Mouse (Mus musculus): ENCODE results near the gene Nedd4.
"Not testable (repeated sequence)": the region's sequence is repeated elsewhere in the genome, so short reads cannot be mapped to it uniquely, and the experiment has no call there.

Nedd4 gene

DNA sequence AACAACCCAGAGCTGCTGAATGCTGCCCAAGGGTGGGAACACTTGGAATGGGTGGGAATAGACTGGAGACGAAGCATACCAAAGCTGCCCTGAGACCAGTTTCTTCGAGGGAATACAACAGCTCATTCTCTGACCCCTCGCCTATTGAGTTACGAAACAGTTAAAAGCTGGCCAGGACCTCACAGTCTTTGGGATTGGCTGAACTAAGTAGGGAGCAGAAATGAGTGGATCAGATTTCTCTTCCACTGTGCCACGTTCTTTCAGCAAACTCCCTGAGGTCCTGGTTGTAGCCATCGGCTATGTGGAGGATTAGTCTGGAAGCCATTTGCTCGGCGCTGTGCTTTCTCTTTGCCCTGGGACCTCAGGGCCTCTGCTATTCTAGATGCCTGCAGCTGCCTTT is 9.2 kb upstream of the Nedd4 start:
- DNase-seq (ENCODE audit: low spot score) = peak; percentile 85

DNA sequence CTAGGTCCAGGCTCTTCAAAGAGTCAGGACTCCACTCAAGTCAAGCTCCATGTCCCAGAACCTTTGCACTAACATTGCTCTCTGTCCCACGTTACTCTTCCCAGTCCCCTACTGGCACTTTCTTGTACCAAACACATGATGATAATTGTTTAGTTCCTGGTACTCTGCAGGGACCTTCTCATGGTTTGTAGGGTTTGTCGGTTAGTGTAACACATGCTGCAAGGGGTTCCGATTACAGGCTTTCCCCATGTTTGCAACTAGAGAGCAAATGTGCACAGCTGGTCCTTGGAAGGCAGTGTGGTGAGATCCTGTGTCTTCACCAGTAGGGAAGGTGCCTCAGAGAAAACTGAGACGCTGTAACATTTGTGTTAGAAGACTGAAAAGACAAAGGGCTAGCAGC is 8.6 kb upstream of the Nedd4 start:
- DNase-seq (ENCODE audit: low spot score) = peak; percentile 55

DNA sequence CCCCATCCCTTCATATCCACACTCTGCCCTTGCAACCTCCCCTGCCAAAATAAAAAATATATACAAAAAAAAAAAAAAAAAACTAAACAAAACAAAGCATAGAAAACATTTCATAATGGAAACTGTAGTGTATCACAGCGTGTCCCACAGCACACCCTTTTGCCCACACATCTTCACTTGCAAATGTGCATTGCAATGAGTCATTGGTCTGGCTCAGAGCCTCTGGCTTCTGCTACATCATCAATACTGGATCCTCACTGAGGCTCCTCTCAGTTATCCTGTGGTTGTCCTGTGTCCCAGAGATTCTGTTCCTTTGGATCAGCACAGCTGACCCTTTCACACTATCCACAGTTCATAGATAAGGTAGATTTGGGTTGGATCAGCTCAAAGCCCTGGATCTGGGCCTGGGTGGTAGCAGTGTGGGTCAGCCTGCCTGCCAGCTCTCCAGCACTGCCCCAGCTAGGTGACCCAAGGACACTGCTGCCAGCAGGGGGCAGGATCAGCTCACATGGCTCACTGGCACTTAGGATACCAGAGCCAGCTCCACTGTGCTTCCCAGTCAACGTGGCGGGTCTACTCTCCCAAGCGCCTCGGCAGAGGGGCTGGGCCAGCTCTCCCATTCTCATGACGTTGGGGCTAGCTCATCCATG is 7.4 kb upstream of the Nedd4 start:
- DNase-seq (ENCODE audit: low spot score) = peak; percentile 69

GRCm38 (mm10) chr9:72655602-72656001 is 6.5 kb upstream of the Nedd4 start:
- DNase-seq (ENCODE audit: low spot score) = no peak

GRCm38 (mm10) chr9:72656491-72656890 is 5.7 kb upstream of the Nedd4 start:
- no peak for DNase-seq (ENCODE audit: low spot score)

DNA sequence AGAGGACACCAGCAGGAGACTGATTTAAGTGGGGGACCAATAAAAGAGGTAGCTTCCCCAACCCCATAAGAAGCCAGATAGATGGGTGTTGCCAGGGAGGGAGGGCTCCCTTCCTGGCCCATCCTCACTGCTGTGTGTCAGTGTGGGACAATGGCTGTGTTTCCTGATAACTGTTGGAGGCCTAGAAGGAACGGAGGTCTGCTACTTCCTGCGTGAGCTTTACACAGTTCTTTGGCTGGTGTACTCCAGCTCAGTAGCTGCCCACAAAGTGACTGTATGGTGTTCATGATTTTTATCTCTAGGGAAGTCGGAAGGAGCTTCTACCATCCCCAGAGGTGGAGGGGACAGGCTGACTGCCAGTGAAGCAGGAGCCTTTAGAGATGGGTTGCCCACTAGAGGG is 5.2 kb upstream of the Nedd4 start:
- no peak for DNase-seq (ENCODE audit: low spot score)

- no peak for DNase-seq (ENCODE audit: low spot score)
These were observed 4.5 kb upstream of the Nedd4 start for GRCm38 (mm10) chr9:72657694-72658093.

- DNase-seq (ENCODE audit: low spot score) = no peak
These were observed 2.0 kb upstream of the Nedd4 start for GRCm38 (mm10) chr9:72660139-72660538.

GRCm38 (mm10) chr9:72660911-72661310 is 1.2 kb upstream of the Nedd4 start:
- no peak for DNase-seq (ENCODE audit: low spot score)

DNA sequence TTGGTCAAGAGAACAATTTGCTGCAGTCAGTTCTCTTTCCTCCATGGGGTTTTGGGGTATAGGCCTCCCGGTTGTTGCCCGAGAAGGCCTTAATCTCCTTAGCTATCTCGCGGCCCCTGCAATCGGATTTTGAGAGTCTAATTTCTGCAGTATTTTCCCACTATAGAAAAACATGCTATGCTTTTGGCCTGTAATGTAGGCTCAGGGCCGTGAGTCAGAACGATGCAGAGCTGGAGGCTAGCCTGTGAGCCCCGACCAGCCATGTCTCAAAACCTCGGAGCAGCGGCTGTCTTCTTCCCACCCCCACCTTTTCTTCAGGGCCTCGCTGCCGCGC is 618 bp upstream of the Nedd4 start:
- no peak for DNase-seq (ENCODE audit: low spot score)

DNA sequence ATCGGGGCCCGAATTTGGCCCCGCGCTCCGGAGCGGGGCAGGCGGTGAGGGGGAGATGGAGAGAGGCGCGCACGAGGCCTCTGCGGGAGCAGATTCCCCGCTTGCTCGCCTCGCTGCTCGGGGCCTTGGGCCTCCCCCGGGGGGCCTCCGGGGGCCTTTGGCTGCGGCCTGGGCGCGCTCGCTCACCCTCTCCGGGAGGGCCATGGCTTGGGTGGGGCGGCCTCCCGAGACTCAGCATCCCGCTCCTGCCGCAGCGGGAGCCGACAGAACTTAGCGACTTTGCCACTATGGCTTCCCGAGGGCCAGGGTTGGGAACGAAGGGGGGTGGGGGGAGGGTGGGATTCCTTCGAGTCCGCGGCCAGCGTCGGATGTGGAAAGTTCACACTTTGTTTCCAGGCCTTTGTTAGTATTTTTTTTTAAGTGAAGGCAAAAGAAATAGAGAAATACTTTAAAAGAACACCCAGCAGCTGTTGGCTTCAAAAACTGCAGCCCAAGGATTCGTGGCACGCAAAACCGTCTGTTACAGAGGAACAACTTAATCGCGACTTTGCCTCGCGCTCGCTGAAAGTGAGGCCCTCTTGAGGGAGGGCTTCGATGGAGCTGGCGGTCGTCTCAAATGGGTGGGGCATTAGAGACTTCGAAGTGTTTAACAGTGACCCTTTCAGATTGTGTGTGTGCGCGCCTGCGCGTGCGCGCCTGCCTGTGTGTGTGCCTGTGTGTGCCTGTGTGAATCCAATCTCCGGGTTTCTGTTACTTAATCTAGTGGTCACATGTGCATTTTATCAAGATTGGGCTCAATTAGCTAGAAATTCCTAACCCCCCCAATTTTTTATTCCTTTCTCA is 766 bp downstream of the Nedd4 start:
- DNase-seq (ENCODE audit: low spot score) = peak; percentile 92

GRCm38 (mm10) chr9:72663534-72663918 is 1.4 kb downstream of the Nedd4 start:
- no peak for DNase-seq (ENCODE audit: low spot score)

DNA sequence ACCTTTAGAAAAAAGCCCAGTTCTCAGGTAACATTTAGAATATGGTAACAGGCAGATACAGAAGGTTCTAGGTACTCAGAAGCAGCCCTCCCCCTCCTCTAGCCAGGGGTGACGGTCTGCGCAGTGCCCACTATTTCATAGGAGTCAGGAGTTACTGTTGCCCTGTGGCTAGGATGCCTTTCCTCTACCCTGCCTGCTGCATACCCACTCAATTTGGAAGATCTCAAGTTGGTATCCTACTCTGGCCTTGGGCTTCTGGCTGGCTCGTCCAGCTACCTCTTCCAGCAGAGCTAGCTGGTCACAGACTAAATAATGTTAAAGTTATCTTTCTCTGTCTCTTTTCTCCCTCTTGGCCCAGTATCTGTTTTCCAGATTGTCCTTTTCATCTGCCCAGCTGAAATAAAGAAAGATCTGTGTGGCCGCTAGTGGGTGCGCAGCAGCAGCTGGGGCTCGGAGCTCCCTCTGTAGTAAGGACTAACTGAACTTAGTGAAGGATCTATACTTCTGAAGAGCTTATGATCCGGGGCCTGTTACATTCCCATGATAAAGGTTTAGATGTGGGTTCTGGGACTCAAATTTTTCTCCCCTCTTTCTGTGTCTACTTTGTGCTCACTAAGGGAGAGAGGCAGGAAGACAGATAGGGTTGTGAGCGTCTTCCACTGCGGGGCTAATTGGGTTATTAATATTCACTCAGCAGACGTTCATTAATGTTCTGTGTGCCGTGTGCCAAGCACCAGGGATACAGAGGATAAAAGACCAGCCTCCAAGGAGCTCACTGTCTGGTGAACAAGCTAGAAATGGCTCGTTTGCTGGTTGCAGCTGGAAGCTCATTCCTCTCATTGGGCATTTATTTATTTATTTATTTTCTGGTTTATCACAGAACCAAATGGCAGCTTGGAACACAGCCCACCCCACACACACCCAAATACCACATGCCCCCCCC is 2.5 kb downstream of the Nedd4 start:
- no peak for DNase-seq (ENCODE audit: low spot score)

DNA sequence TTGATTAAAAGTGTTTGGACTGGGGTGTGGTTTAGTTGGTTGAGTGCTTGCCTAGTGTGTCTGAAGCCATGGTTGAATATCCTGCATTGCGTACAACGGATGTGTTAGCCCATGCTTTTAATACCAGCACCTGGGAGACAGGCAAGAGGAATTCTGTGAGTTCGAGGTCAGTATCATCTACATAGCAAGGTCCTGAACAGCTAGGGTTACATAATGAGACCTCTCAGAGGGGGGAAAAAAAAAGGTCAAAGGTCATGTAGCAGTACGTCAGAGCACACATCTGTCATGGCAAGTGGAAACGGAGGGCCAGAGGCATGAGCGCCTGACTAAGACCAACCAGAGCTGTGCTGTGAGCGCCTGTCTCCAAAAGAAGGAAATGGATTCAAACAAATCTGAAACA is 3.4 kb downstream of the Nedd4 start:
- DNase-seq (ENCODE audit: low spot score) = peak; percentile 72

- DNase-seq (ENCODE audit: low spot score) = not testable (repeated sequence)
These were observed 4.3 kb downstream of the Nedd4 start for GRCm38 (mm10) chr9:72666352-72667021.

- DNase-seq (ENCODE audit: low spot score) = no peak
These were observed 5.0 kb downstream of the Nedd4 start for GRCm38 (mm10) chr9:72667126-72667525.

DNA sequence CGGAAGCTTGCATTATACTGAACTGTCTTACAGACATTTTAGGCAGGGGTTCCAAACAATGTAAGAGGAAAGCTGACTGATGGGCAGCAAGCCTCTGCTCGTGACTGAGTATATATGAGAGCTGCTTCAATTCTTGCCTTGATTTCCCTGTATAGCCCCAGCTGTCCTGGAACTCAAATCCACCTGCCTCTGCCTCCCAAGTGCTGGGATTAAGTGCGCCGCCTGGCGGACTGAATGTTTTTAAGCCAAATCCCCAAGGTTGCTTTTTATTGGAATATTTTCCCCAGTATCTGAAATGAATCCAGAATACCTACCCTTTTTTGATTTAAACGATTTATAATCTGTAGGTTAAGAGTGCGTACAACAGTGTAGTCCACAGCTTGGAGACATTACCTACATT is 7.2 kb downstream of the Nedd4 start:
- no peak for DNase-seq (ENCODE audit: low spot score)

DNA sequence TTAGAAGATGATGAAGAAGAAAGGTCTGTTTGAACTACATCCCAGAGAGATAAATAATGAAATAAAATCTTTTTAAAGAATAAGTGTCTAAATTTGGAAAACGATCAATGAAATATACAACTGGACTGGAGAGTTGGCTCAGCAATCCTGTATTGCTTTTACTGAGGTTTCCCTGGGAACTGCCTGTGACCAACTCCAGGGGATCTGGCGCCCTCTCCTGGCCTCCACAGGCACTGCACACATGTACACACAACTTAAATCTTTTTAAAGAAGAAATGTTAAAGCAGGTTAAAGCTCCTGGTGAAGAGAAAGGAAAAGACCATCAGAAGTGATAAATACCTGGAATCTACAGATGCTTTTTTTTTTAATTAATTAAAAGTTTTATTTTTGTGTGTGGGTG is 10.2 kb downstream of the Nedd4 start:
- peak; percentile 88 for DNase-seq (ENCODE audit: low spot score)

DNA sequence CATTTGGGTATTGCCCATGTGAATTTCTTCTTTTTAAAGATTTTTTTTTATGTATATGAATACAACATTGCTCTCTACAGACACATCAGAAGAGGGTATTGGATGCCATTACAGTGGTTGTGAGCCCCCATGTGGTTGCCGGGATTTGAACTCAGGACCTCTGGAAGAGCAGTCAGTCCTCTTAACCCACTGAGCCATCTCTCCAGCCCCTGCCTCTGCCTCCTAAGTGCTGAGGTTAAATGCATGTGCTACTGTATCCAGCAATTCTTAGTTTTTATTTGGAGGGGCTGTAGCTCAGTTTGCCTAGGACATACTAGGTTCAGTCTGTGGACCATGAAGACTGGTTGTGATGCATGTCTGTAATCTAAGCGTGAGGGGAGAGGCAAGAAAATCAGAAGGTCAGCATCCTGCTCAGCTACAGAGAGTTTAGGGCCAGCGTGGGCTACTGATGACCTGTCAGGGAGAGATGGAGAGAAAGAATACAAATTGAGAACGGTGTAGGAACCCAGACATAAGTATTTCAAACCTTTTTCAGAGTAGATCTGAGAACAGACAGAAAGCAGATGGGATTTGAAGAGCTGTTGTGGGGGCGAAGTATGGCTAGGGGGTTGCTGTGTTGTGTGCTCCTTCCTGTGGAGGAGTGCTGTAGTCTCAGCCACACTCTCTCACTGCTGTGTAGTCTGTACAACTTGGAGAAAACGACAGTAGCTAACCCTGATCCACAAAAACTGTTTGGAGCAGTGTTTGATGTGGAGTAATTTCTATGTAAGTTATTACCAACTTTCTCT is 13.0 kb downstream of the Nedd4 start:
- no peak for DNase-seq (ENCODE audit: low spot score)

DNA sequence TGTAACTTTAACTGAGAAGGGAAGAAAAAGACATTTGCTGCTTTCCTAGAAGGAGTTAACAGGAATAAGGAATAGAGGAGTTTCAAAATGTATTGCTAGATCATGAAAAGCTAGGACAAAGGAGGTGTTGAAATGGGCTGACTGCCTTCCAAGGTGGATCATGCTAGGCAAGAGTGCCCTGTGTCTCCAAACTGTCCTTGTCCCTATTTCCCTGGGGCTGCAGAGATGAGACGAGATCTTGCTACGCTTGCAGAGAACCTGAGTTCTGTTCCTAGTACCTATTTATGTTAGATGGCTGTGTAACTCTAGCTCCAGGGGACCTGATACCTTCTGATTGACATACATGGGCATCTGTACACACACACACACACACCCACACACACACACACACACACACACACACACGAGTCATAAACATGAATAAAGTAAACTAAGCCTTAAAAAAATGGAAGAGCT is 13.6 kb downstream of the Nedd4 start:
- DNase-seq (ENCODE audit: low spot score) = no peak

DNA sequence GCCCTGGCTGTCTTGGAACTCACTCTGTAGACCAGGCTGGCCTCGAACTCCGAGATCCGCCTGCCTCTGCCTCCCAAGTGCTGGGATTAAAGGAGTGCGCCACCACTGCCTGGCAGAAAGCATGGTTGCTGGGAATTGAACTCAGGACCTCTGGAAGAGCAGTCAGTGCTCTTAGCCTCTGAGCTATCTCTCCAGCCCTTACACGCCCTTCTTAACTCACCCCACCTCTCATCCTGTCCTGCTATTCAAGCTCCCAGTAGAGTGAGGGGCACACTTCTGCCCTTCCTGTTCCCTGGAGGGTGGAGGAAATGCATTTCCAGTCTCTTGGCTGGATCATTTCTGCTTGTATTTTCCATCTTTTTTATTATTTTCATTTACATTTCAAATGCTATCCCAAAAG is 15.5 kb downstream of the Nedd4 start:
- DNase-seq (ENCODE audit: low spot score) = no peak

Data from embryo, embryonic 10.5 days (tissue).